Mouse (Mus musculus) c-Kit-negative CD71-positive TER-119-positive erythroid progenitor cells, embryonic 14.5 days (primary cell): ENCODE data around the gene Epha7.

Experiments used
- DNase-seq: peaks from one replicate; pipeline ENCODE4 v3.0.0-alpha.2; 2013; ENCODE audit warnings: low read depth, low spot score

Gene Epha7

GRCm38 (mm10) chr4:28899783-28900182 is 86.9 kb downstream of the Epha7 start:
- DNase-seq = no peak

GRCm38 (mm10) chr4:28901496-28901895 is 88.6 kb downstream of the Epha7 start:
- DNase-seq = no peak

DNA sequence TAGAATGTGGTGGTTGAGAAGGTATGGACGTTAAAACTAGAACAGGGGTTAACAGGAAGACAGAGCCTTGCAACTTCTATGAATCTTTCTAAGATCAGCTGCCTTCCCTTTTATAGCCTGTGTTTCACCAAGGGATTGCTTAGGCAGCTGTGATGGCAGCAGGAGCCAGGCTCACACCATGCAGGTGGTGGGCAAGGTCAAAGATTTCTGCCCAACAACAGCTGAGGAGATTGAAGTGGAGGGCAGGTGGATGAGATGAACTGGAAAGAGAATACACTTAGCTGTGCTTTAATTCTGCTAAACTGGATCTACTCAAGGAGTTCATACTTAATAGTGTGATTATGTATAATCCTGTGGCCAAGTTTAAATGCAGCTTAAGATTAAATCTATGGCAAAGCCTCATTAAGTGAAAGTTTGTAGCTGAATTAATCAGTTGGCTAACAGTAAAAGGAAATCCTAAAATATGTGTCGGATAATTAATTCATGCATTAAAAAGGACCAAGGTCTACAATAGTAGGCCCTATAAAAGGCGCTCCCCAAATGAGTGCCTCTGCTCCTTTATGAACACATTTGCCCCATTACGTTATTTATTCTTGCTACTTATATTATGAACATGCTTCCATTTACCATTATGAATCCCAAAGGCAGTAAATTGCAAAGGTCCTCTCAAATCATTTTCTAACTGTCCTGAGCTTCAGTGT is 89.2 kb downstream of the Epha7 start:
- DNase-seq = no peak

GRCm38 (mm10) chr4:28906985-28907384 is 94.1 kb downstream of the Epha7 start:
- DNase-seq = no peak

DNA sequence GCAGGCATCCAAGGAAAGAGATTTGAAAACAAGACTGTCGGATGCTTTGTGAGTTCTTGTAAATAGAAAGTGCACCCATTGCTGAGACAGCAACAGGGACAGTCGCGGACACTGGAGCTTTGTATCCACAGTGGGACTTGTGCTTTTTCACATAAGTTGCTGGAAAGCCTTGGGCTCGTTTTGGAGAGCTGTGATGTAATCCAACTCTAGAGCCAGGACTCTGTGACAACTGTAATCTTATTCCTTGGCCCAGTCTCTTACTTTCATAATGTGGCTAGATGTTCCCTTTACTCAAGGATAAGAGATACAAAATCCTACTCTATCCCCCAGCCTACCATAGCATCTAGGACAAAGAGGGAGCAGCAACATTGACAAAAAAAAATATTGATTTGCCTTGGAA is 97.2 kb downstream of the Epha7 start:
- no peak for DNase-seq

GRCm38 (mm10) chr4:28912028-28912427 is 99.1 kb downstream of the Epha7 start:
- no peak for DNase-seq

GRCm38 (mm10) chr4:28913613-28914012 is 100.7 kb downstream of the Epha7 start:
- no peak for DNase-seq

GRCm38 (mm10) chr4:28920645-28921044 is 107.7 kb downstream of the Epha7 start:
- DNase-seq = no peak

DNA sequence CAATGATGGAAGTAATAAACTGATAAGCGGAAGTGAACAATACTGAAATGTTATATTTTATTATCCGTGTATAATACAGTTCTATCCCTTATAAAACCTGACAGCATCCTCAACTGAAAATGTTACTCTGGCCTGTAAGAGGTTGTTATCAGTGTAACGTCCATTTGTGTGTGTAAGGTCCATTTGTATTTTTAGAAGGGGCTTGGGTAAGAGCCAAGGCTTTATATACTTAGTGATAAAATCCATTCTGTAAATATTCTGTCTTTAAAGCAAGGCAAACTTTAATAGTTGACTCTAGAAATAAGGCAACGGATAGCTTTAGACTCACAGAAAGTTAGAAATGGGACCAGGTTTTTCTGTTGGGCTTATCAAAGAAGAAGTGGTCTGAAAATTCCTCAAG is 113.1 kb downstream of the Epha7 start:
- DNase-seq = no peak

DNA sequence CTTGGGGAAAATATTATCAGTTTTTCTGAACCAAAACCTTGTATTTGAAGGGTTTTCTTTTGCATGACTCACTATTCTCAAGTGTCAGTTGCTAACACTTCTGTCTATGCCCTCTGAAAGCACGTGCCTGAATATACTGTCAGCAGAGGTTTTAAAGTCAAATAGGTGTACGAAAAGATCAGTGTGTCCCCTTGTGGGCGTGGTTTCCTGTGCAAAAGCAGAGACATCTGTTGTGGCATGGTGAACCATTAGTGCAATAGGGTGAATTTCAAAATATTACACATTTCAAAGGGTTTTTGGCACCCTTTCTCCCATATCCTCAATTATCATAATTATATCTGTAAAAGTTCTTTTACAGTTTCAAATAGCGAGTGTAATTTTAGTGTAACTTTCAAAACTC is 120.5 kb downstream of the Epha7 start:
- no peak for DNase-seq

- no peak for DNase-seq
These were observed 121.9 kb downstream of the Epha7 start for GRCm38 (mm10) chr4:28934802-28935201.

GRCm38 (mm10) chr4:28935567-28935966 is 122.6 kb downstream of the Epha7 start:
- DNase-seq = no peak

GRCm38 (mm10) chr4:28940710-28941109 is 127.8 kb downstream of the Epha7 start:
- DNase-seq = no peak

DNA sequence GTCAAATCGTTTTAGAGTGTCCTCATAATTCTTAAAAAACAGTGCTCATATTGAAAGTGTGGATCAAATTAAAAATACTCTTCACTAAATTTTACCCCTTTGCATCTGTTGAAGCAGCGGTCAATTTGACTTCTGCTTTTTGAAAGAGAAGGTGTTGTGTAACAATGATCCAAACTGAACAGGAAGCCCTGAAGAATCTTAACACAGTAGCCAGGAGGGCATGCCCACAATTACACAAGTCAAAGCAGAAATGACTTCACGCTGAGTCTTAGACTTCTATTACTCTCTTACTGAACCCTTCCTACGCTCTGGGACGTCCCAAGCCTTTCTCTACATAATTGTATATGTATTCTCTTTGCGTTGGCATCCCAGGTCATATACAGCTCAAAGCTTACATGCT is 131.3 kb downstream of the Epha7 start:
- no peak for DNase-seq

GRCm38 (mm10) chr4:28960889-28961560 is 148.1 kb downstream of the Epha7 start:
- no peak for DNase-seq

GRCm38 (mm10) chr4:28967584-28968315 is 154.8 kb downstream of the Epha7 start:
- no peak for DNase-seq

DNA sequence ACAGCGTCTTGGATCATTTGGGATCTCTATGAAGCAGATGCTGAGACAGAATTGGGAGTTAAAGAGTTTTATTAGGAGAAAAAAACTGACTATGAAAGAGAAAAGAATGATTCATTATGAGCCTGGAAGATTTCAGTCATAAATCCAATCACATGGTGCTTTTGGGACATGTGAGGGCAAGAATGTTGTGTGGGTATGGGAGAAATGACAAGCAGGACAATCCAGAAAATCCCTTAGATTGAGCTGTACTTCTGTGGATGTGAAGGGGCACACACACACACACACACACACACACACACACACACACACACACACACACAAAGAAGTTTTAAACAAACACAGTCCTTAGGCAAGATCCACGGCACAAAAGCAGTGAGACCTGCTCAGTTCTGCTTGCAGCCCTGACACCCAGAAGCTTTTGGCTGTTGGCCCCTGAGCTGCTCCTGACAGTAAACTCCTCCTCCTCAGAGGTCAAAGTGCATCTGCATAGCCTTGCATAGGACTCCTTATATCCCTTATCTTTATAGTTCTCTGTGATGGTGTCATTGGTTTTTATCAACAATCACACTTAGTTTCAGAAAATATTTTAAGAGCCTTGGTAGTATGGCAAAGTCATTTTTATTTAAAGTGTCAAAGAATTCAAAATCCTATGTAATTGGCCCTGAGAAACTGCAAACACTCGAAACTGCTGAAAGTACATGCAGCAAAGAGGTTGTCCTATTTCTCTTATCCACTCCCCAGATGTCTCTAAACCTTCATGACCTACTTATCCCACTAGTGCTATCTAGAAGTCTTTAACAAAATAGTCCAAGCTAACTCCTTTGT is 185.7 kb downstream of the Epha7 start:
- DNase-seq = no peak

DNA sequence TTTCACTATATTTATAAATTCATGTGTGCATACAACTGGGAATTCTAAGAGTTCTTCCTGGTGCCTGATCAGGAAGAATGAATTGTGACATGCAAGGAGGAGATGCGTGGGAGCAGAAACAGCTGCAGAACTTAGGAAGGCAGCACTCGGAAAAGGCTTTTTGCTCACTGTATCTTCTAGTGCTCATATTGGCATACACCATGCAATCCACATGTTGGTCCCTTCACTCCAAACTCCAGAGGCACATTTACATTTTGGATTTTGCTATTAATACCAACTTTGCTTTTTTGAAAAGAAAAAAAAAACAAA is 186.3 kb downstream of the Epha7 start:
- no peak for DNase-seq

GRCm38 (mm10) chr4:29010333-29010732 is 197.4 kb downstream of the Epha7 start:
- DNase-seq = no peak
